Mouse (Mus musculus) testis, adult 2 months (tissue): ENCODE data around the gene Cdh23. TPM values are rescaled to one million over a fixed set of nuclear protein-coding genes. Genes with fewer than 3 reads are reported as not detected.

ENCODE experiments used
- H3K27ac ChIP-seq: fragments of 200-500 bp; 2 replicates; pipeline ENCODE4 v1.5.1; 2012; ENCODE audit warnings: low read depth, low read length; ENCODE audit not compliant: control insufficient read depth, insufficient read depth
- H3K27me3 ChIP-seq: fragments of 200-500 bp; 2 replicates; pipeline ENCODE4 v1.6.1; 2012; ENCODE audit warnings: mild to moderate bottlenecking, low read length, moderate library complexity; ENCODE audit not compliant: control insufficient read depth, insufficient read depth
- H3K36me3 ChIP-seq: fragments of 200-500 bp; 2 replicates; pipeline ENCODE4 v1.6.1; 2012; ENCODE audit warnings: mild to moderate bottlenecking, low read length; ENCODE audit not compliant: control insufficient read depth, insufficient read depth
- H3K4me1 ChIP-seq: fragments of 200-500 bp; 2 replicates; pipeline ENCODE4 v1.6.1; 2012; ENCODE audit warnings: low read length; ENCODE audit not compliant: control insufficient read depth, insufficient read depth
- H3K4me3 ChIP-seq: fragments of 200-500 bp; 2 replicates; pipeline ENCODE4 v1.5.1; 2012; ENCODE audit warnings: low read depth, mild to moderate bottlenecking, low read length, moderate library complexity, mixed read lengths; ENCODE audit not compliant: control insufficient read depth
- CTCF ChIP-seq: fragments of 200-500 bp; IDR thresholded peaks from 2 replicates; pipeline ENCODE4 v1.5.1; 2012; ENCODE audit warnings: low read depth, mild to moderate bottlenecking, inconsistent platforms, low read length, moderate library complexity; ENCODE audit not compliant: control insufficient read depth, insufficient read depth, insufficient replicate concordance
- POLR2A ChIP-seq: fragments of 200-500 bp; IDR thresholded peaks from 2 replicates; pipeline ENCODE4 v1.6.1; 2012; ENCODE audit warnings: low read depth, mild to moderate bottlenecking, inconsistent platforms, low read length, moderate library complexity; ENCODE audit not compliant: control insufficient read depth
- polyA plus RNA-seq: library from polyadenylated mRNA; depleted of rRNA; stranded (reverse); fragments of >200 nt; gene quantifications from 2 replicates; pipeline ENCODE4 v1.2.3, GENCODE M21; 2012

Cdh23 gene
- polyA plus RNA-seq, 1 experiment: 34.4 TPM

- Histone ChIP-seq H3K36me3 (no peaks in the 10 kb centered on the region), H3K27ac (no peak overlapping the region), H3K4me3 (no peak overlapping the region), H3K27me3 (no peaks in the 10 kb centered on the region), H3K4me1 (peaks cover 10% of the 10 kb centered on the region)
- TF ChIP-seq CTCF: no peak
- TF ChIP-seq POLR2A: no peak
Measured at GRCm38 (mm10) chr10:60347768-60348610, 348.3 kb downstream of the Cdh23 start.

- Histone ChIP-seq H3K27ac (no peak within 1 kb of the TSS), H3K36me3 (no peaks in the 10 kb centered on the region), H3K4me3 (peak within 1 kb of the TSS; percentile 68), H3K27me3 (no peaks in the 10 kb centered on the region), H3K4me1 (peaks cover 10% of the 10 kb centered on the region)
- peak; percentile 65 for TF ChIP-seq CTCF
- TF ChIP-seq POLR2A: no peak
Measured at GRCm38 (mm10) chr10:60346701-60347405, 349.4 kb downstream of the Cdh23 start, which contains the start of gene Vsir. Gene Vsir, plus strand, starts transcription at chr10:60346851.

GRCm38 (mm10) chr10:60346056-60346455 is 350.2 kb downstream of the Cdh23 start:
- Histone ChIP-seq H3K27ac (no peak overlapping the region), H3K36me3 (no peaks in the 10 kb centered on the region), H3K4me1 (peaks cover 4% of the 10 kb centered on the region)

GRCm38 (mm10) chr10:60344111-60344510 is 352.2 kb downstream of the Cdh23 start:
- H3K27ac ChIP-seq: no peak overlapping the region
- no peak overlapping the region for H3K4me3 ChIP-seq
- H3K36me3 ChIP-seq: no peaks in the 10 kb centered on the region
- TF ChIP-seq POLR2A: no peak
- TF ChIP-seq CTCF: no peak
- H3K27me3 ChIP-seq: no peaks in the 10 kb centered on the region
- H3K4me1 ChIP-seq: peaks cover 3% of the 10 kb centered on the region; the same call in 1 of the 2 replicates

More at GRCm38 (mm10) chr10:60346056-60346455, 350.2 kb downstream of the Cdh23 start:
- H3K27me3 ChIP-seq: no peaks in the 10 kb centered on the region
- H3K4me3 ChIP-seq: no peak overlapping the region
- no peak for TF ChIP-seq CTCF
- TF ChIP-seq POLR2A: no peak

- Histone ChIP-seq H3K27ac (no peak overlapping the region), H3K4me3 (no peak overlapping the region), H3K27me3 (no peaks in the 10 kb centered on the region), H3K4me1 (no peaks in the 10 kb centered on the region; the same call in 1 of the 2 replicates), H3K36me3 (no peaks in the 10 kb centered on the region)
- TF ChIP-seq POLR2A: no peak
- no peak for TF ChIP-seq CTCF
Measured at GRCm38 (mm10) chr10:60341528-60341927, 354.8 kb downstream of the Cdh23 start.

GRCm38 (mm10) chr10:60335021-60335420 is 361.3 kb downstream of the Cdh23 start:
- no peaks in the 10 kb centered on the region for H3K36me3 ChIP-seq
- no peaks in the 10 kb centered on the region for H3K27me3 ChIP-seq
- H3K27ac ChIP-seq: no peak overlapping the region
- TF ChIP-seq POLR2A: no peak
- no peak for TF ChIP-seq CTCF
- H3K4me3 ChIP-seq: no peak overlapping the region
- H3K4me1 ChIP-seq: no peaks in the 10 kb centered on the region

- TF ChIP-seq CTCF (no peak), POLR2A (no peak)
- Histone ChIP-seq H3K36me3 (no peaks in the 10 kb centered on the region), H3K4me3 (no peak overlapping the region), H3K4me1 (no peaks in the 10 kb centered on the region), H3K27ac (no peak overlapping the region), H3K27me3 (no peaks in the 10 kb centered on the region)
Measured at GRCm38 (mm10) chr10:60334583-60334982, 361.7 kb downstream of the Cdh23 start.
